Mouse (Mus musculus) left cerebral cortex, adult 2 months (tissue): ENCODE results near the gene Anxa7. TPM values are rescaled to one million over a fixed set of nuclear protein-coding genes. Genes with fewer than 3 reads are reported as not detected.

Source experiments
- DNase-seq, 2 experiments: peaks; one replicate each; pipeline ENCODE4 v3.0.0; 2021 to 2022; ENCODE audit warnings: low spot score in 2 of 2, mixed read lengths in 1 of 2; ENCODE audit errors: extremely low spot score in 1 of 2
- H3K27ac ChIP-seq: fragments of 200-600 bp; 2 replicates; pipeline ENCODE4 v1.8.1; 2022
- H3K4me3 ChIP-seq: fragments of 200-600 bp; 2 replicates; pipeline ENCODE4 v1.8.1; 2022
- CTCF ChIP-seq: fragments of 200-600 bp; IDR thresholded peaks from 2 replicates; pipeline ENCODE4 v1.8.1; 2022; ENCODE audit warnings: antibody characterized with exemption, mild to moderate bottlenecking, moderate library complexity
- intact Hi-C: fragments of 180-260 bp; cut with DNase I; formaldehyde crosslinking; loops from one replicate; pipeline ENCODE4 v1.15.1; 2025
- total RNA-seq, 2 experiments: library from RNA; stranded (reverse); gene quantifications; 2 replicates each; pipeline ENCODE4 v1.2.3; 2021

Gene Anxa7
- total RNA-seq, 2 experiments from 2014 or later = 64.9 to 66.2 TPM

DNA sequence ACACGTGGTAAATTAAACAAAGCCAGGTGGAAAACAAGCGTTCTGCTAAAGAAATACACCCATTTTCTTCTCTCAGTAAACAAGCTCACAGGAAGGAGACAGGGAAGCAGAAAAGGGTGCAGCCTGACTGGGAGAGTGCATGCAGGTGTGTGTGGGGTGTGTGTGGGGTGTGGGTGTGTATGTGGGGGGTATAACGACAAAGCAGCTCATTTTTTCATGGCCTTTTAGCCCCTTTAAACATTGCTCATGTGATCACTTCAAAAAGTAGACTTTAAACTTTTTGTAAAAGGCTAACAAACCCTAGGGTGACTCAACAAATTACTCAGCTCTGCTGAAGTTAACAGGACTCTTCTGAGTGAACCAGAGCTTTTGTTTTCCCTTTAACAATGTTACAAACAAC, 1.5 kb downstream of the Anxa7 start:
- TF ChIP-seq CTCF = no peak
- DNase-seq = no peak
- intact Hi-C loops = no loop called here
- Histone ChIP-seq H3K27ac (no peak overlapping the region; the same call in 1 of the 2 replicates), H3K4me3 (peak overlapping the region; percentile 61)

DNA sequence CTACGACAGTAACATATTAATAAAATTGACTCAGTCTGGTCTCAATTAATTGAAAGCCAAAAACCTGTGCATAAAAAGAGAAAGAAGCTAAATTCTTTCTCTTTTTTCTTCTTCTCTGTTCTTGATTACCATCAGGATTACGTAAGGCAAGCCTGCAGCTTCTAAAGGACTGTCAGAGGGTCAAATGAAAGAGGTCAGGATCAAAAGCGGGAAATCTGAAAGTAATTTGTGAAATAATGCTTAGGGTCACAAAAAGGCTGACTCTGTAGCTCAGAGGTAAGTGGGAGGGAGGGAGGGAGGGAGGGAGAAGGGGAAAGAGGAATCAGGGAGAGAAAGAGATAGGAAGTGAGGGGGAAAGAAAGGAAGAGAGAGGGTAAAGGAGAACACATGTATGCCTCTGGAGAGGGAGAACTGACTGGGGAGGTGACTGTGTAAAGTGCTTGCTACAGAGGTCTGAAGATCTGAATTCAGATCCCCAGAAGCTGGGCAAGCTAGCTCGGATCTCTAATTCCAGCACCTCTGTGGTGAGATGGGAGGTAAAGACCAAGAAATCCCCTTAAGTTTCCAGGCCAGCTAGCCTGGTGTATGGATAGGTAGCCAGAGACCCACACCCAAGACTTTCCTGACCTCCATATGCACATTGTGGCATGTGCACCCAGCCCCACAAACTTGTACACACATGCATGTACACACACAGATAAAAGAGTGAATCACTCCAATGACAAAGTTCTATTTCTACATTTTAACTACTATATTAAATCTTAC, 2.5 kb downstream of the Anxa7 start:
- intact Hi-C loops = no loop called here
- no peak overlapping the region for H3K4me3 ChIP-seq
- no peak overlapping the region for H3K27ac ChIP-seq
- no peak for TF ChIP-seq CTCF
- DNase-seq = no peak

DNA sequence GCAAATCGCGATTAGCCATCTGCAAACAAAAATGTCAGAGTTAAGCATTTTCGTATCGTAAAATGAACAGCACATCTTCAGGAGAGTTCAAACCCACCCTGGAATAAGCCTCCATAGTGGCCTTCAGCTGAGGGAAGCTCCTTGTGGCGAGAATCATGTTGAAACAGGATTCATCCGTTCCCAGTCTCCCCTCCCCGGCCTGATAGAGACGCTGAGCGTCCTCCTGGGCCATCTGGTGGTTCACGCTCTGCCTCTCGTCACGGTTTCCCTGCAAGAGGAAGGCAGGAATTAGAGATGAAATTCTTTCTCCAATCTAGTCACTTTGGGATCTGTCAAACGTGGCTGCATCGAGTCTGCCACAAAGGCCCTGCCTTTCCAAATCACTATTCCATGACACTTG, 19.7 kb downstream of the Anxa7 start:
- peak overlapping the region; percentile 40; the same call in 1 of the 2 replicates for H3K27ac ChIP-seq
- DNase-seq = no peak
- no peak overlapping the region for H3K4me3 ChIP-seq
- intact Hi-C loops = no loop called here
- no peak for TF ChIP-seq CTCF

DNA sequence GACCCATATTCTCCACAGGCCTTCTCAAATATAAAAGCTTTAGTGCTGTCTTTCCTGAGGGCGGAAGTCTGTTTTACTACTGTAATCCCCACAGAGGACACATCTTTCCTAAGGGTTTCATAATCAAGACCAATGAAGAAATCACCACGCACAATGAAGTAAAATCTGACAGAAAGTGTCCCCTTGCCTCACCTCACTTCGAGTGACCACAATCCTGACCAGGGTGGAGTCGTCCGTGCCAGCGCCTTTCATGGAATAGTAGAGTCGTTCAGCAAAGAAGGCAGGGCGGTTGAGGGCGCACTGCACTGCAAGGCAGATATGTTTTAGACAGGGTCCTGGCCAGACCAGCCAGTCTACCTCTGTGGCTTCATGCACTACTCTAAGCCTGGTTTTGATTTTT, 21.6 kb downstream of the Anxa7 start:
- Histone ChIP-seq H3K4me3 (no peak overlapping the region), H3K27ac (no peak overlapping the region; the same call in 1 of the 2 replicates)
- intact Hi-C loops = no loop called here
- TF ChIP-seq CTCF = no peak
- no peak for DNase-seq

DNA sequence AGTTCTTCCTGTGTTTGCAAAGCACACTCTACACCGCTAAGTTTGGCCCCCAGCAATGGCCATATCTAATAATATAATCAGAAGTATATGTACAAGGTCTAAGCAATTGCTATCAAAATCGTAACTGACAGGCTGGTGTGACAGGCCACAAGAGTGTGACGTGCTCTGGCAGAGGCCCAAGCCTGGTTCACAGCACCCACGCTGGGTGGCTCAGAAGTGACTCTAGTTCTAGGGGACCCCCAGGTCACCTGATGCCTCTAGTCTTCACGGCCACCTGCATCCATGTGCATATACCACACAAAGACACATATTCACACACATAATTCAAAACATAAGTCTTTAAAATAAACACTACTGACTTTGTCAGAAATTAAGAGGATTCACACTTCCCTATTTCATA, 27.0 kb downstream of the Anxa7 start:
- intact Hi-C loops = no loop called here
- no peak for DNase-seq
- Histone ChIP-seq H3K4me3 (no peak overlapping the region), H3K27ac (no peak overlapping the region)
- TF ChIP-seq CTCF = no peak

- DNase-seq = peak; percentile 44 to 51
- Histone ChIP-seq H3K4me3 (peak within 1 kb of the TSS; percentile 49), H3K27ac (no peak within 1 kb of the TSS; the same call in 1 of the 2 replicates)
- intact Hi-C loops = no loop called here
- no peak for TF ChIP-seq CTCF
Observed at GRCm38 (mm10) chr14:20451765-20452331, 28.1 kb downstream of the Anxa7 start, which contains the start of gene Cfap70. Gene Cfap70, minus strand, starts transcription at chr14:20452226.

GRCm38 (mm10) chr14:20451302-20451701, 28.6 kb downstream of the Anxa7 start:
- intact Hi-C loops = no loop called here
- no peak for TF ChIP-seq CTCF
- peak overlapping the region; percentile 49 for H3K4me3 ChIP-seq
- no peak for DNase-seq
- H3K27ac ChIP-seq = no peak overlapping the region; the same call in 1 of the 2 replicates

DNA sequence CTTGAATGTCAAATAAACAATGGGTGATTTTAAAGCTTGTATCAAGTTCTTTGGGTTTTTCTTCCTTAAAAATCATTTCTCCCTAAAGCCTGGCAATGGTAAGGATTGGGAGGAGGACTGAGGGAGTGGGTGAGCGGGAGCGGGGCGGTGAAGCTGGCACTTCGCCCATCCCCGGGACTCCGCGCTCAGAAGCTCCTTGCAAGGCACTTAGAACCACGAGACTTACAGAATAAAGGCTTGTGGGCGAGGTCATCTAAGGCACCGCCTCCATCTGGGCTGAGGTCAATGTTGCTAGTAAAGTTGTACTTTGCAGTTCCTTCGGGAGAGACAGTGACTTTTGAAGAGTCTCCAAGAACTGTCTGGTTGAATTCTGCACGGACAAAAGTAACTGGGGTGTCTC, 32.7 kb downstream of the Anxa7 start:
- Histone ChIP-seq H3K27ac (peak overlapping the region; percentile 50), H3K4me3 (no peak overlapping the region)
- TF ChIP-seq CTCF = no peak
- peak; percentile 36 to 43 for DNase-seq
- intact Hi-C loops = loop anchor here (5.0 kb wide), 1 partner anchor 45 kb away; no protein-coding TSS in a partner anchor

- TF ChIP-seq CTCF = no peak
- no peak for DNase-seq
- no peak overlapping the region for H3K4me3 ChIP-seq
- H3K27ac ChIP-seq = no peak overlapping the region
- intact Hi-C loops = no loop called here
Observed at GRCm38 (mm10) chr14:20442252-20442651, 37.7 kb downstream of the Anxa7 start.

GRCm38 (mm10) chr14:20436976-20437375, 43.0 kb downstream of the Anxa7 start:
- TF ChIP-seq CTCF = no peak
- intact Hi-C loops = no loop called here
- Histone ChIP-seq H3K4me3 (no peak overlapping the region), H3K27ac (no peak overlapping the region)
- DNase-seq = no peak

DNA sequence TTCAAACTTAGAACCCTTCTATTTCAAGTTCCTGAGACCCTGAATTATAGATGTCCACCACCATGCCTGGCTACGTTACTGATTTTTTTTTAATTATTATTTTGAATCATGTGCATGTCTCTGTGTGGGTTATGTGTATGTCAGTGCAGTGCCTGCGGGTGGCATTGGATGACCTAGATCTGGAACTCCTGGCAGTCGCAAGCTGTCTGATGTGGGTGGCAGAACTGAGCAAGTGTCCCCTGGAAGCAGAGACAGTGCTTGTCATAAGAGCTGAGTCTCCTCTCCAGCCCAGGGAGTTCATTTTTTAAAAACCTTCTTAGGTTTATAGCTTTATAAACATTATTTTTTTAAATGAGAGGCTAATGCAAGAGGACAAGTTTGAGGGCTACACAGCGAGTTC, 47.5 kb downstream of the Anxa7 start:
- no peak for TF ChIP-seq CTCF
- no peak for DNase-seq
- no peak overlapping the region for H3K4me3 ChIP-seq
- H3K27ac ChIP-seq = no peak overlapping the region
- intact Hi-C loops = no loop called here

- no peak overlapping the region for H3K4me3 ChIP-seq
- no peak for DNase-seq
- no peak for TF ChIP-seq CTCF
- intact Hi-C loops = no loop called here
- H3K27ac ChIP-seq = no peak overlapping the region
Observed at GRCm38 (mm10) chr14:20431726-20432125, 48.2 kb downstream of the Anxa7 start.
